Mouse (Mus musculus): ENCODE results near the gene Ptprg. TPM values are rescaled to one million over a fixed set of nuclear protein-coding genes. Genes with fewer than 3 reads are reported as not detected.

Ptprg gene
- polyA plus RNA-seq, 1 experiment from 2014 or later: 50.1 TPM

GRCm38 (mm10) chr14:11743726-11744125, 190.4 kb downstream of the Ptprg start:
- H3K4me3 ChIP-seq (replicated peaks; ENCODE audit: low read depth, low read length): no peak overlapping the region
- DNase-seq (no peak), ATAC-seq (ENCODE audit: low FRiP score, low TSS enrichment) (no peak)
- H3K9ac ChIP-seq (replicated peaks; ENCODE audit: low read length): no peak overlapping the region
- no peaks in the 10 kb centered on the region for H3K4me1 ChIP-seq (ENCODE audit: control insufficient read depth, insufficient read depth, low read length)
- no peaks in the 10 kb centered on the region for H3K27me3 ChIP-seq (ENCODE audit: control insufficient read depth, insufficient read depth, low read length)
- 96% methylated on average over 1 of the region's 1 CpGs for WGBS
- no peaks in the 10 kb centered on the region for H3K9me3 ChIP-seq (ENCODE audit: control insufficient read depth, low read length)
- no peak overlapping the region for H3K4me2 ChIP-seq (ENCODE audit: low read length)
- H3K27ac ChIP-seq (replicated peaks; ENCODE audit: low read depth, low read length): no peak overlapping the region
- no peaks in the 10 kb centered on the region for H3K36me3 ChIP-seq (ENCODE audit: control insufficient read depth, insufficient read depth, low read length)

DNA sequence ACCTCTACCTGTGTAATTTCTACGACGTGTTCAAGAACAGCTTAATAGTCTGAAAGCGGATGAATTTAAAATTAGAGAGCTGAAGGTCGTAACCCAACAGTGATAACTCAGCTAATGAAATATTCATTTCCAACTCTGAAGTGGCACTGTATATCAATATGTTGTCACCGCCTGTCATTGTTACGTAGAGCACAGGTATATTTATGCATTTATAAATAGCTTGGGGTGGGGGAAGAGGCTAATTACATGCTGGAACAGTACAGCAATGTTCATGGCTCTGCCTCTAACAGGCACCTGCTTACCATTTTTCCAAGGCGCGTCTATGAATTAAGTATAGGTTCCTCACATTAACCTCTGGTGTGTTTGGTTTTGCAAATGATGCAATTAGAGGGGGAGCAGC, 199.3 kb downstream of the Ptprg start:
- H3K4me1 ChIP-seq (ENCODE audit: control insufficient read depth, insufficient read depth, low read length): peaks cover 17% of the 10 kb centered on the region
- 58% methylated on average over 8 of the region's 8 CpGs for WGBS
- H3K27ac ChIP-seq (replicated peaks; ENCODE audit: low read depth, low read length): no peak overlapping the region
- H3K9ac ChIP-seq (replicated peaks; ENCODE audit: low read length): no peak overlapping the region
- no peak overlapping the region for H3K4me2 ChIP-seq (ENCODE audit: low read length)
- ATAC-seq (ENCODE audit: low FRiP score, low TSS enrichment) (no peak), DNase-seq (no peak)
- no peaks in the 10 kb centered on the region for H3K27me3 ChIP-seq (ENCODE audit: control insufficient read depth, insufficient read depth, low read length)
- H3K36me3 ChIP-seq (ENCODE audit: control insufficient read depth, insufficient read depth, low read length): no peaks in the 10 kb centered on the region
- H3K9me3 ChIP-seq (ENCODE audit: control insufficient read depth, low read length): no peaks in the 10 kb centered on the region
- H3K4me3 ChIP-seq (replicated peaks; ENCODE audit: low read depth, low read length): no peak overlapping the region

DNA sequence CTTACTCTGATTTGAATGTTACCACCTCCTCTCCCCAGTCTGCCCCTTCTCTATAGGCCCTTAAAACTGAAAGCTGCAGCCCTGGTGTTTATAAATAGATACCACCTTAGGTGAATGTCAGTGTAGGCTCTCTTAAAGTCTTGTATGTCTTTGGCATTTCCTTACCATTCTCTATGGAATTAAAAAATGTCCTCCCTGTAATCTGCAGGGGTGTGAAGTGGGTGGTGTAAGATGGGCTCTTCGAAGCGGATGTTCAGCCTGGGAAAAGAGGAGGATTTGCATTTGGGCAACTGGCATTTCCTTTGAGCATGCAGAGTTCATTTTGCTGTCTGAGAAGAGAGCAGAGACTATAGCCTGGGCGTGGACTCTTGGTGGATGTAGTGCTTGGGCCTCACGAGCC, 201.3 kb downstream of the Ptprg start:
- H3K36me3 ChIP-seq (ENCODE audit: control insufficient read depth, insufficient read depth, low read length): no peaks in the 10 kb centered on the region
- no peak overlapping the region for H3K4me2 ChIP-seq (ENCODE audit: low read length)
- peaks cover 17% of the 10 kb centered on the region for H3K4me1 ChIP-seq (ENCODE audit: control insufficient read depth, insufficient read depth, low read length)
- 81% methylated on average over 4 of the region's 4 CpGs for WGBS
- no peak overlapping the region for H3K4me3 ChIP-seq (replicated peaks; ENCODE audit: low read depth, low read length)
- H3K27ac ChIP-seq (replicated peaks; ENCODE audit: low read depth, low read length): no peak overlapping the region
- H3K27me3 ChIP-seq (ENCODE audit: control insufficient read depth, insufficient read depth, low read length): no peaks in the 10 kb centered on the region
- no peak overlapping the region for H3K9ac ChIP-seq (replicated peaks; ENCODE audit: low read length)
- no peaks in the 10 kb centered on the region for H3K9me3 ChIP-seq (ENCODE audit: control insufficient read depth, low read length)
- ATAC-seq (ENCODE audit: low FRiP score, low TSS enrichment) (no peak), DNase-seq (no peak)

DNA sequence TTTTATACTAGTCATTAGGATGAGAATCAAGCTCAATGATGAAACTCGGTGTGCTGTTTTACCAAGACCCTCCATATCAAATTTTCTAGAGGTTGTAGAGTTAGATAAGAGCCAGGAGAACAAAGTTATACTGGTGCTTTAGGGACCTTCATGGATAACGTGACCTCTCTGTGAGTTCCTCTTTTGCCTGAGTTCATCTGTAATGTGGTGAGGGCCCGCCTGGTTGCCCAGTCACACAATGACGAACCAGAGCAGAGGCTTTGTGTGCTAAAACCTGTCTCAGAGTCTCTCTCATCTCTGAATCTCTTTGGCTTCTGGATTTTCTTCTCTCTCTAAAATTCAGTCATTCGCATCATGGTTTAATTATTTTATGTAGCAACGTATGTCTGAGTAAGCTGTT, 204.9 kb downstream of the Ptprg start:
- Histone ChIP-seq H3K36me3 (ENCODE audit: control insufficient read depth, insufficient read depth, low read length) (no peaks in the 10 kb centered on the region), H3K27ac (replicated peaks; ENCODE audit: low read depth, low read length) (no peak overlapping the region), H3K4me2 (ENCODE audit: low read length) (no peak overlapping the region), H3K27me3 (ENCODE audit: control insufficient read depth, insufficient read depth, low read length) (no peaks in the 10 kb centered on the region), H3K9ac (replicated peaks; ENCODE audit: low read length) (no peak overlapping the region), H3K9me3 (ENCODE audit: control insufficient read depth, low read length) (no peaks in the 10 kb centered on the region), H3K4me1 (ENCODE audit: control insufficient read depth, insufficient read depth, low read length) (peaks cover 16% of the 10 kb centered on the region), H3K4me3 (replicated peaks; ENCODE audit: low read depth, low read length) (no peak overlapping the region)
- ATAC-seq (ENCODE audit: low FRiP score, low TSS enrichment): no peak
- DNase-seq: no peak
- 86% methylated on average over 6 of the region's 6 CpGs for WGBS

DNA sequence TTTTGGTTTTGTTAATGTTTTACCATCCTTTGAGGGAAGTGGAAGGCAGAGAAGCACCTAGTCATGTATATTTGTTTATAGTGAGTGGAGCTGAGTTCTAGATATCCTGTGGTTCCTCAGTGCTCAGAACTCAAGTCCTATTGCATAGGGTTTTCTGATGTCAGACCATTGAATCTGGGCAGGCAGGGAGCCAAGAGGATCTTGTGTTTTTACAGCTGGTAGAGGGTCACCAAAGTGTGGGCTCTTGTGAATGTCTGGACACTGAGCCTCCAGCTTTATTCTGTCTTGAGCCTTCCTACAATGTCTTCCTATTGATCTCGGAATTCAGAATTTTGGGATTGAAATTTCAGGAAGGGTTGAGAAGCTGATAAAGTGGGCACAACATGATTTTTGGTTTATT, 206.0 kb downstream of the Ptprg start:
- Histone ChIP-seq H3K4me3 (replicated peaks; ENCODE audit: low read depth, low read length) (no peak overlapping the region), H3K36me3 (ENCODE audit: control insufficient read depth, insufficient read depth, low read length) (no peaks in the 10 kb centered on the region), H3K27ac (replicated peaks; ENCODE audit: low read depth, low read length) (no peak overlapping the region), H3K9ac (replicated peaks; ENCODE audit: low read length) (no peak overlapping the region), H3K4me2 (ENCODE audit: low read length) (no peak overlapping the region), H3K9me3 (ENCODE audit: control insufficient read depth, low read length) (no peaks in the 10 kb centered on the region), H3K27me3 (ENCODE audit: control insufficient read depth, insufficient read depth, low read length) (no peaks in the 10 kb centered on the region), H3K4me1 (ENCODE audit: control insufficient read depth, insufficient read depth, low read length) (peaks cover 7% of the 10 kb centered on the region; the same call in 1 of the 2 replicates)
- ATAC-seq (ENCODE audit: low FRiP score, low TSS enrichment) (no peak), DNase-seq (no peak)
- 90% methylated on average over 1 of the region's 1 CpGs for WGBS

DNA sequence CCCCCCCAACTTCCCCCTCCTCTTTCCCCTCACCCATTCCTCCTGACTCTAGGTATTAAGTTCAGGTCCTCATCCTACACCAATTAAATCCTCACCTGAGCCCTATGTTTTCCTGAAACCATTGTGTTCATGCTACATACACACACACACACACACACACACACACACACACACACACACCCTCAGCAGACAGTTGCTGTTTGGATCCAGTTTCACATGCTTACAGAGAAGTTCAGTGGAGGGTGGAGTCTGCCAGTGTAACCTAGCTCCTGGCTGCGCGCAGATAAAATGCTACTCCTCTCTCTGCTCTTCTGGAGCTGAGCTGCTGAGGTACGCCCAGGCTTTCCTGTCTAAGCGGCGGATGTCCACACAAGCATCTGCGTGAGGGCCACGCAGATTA, 209.7 kb downstream of the Ptprg start:
- Histone ChIP-seq H3K4me3 (replicated peaks; ENCODE audit: low read depth, low read length) (no peak overlapping the region), H3K4me2 (ENCODE audit: low read length) (no peak overlapping the region), H3K9me3 (ENCODE audit: control insufficient read depth, low read length) (no peaks in the 10 kb centered on the region), H3K4me1 (ENCODE audit: control insufficient read depth, insufficient read depth, low read length) (peaks cover 16% of the 10 kb centered on the region; the same call in 1 of the 2 replicates), H3K9ac (replicated peaks; ENCODE audit: low read length) (no peak overlapping the region), H3K27me3 (ENCODE audit: control insufficient read depth, insufficient read depth, low read length) (no peaks in the 10 kb centered on the region), H3K27ac (replicated peaks; ENCODE audit: low read depth, low read length) (no peak overlapping the region), H3K36me3 (ENCODE audit: control insufficient read depth, insufficient read depth, low read length) (no peaks in the 10 kb centered on the region)
- no peak for DNase-seq
- no peak for ATAC-seq (ENCODE audit: low FRiP score, low TSS enrichment)
- 78% methylated on average over 7 of the region's 7 CpGs for WGBS

DNA sequence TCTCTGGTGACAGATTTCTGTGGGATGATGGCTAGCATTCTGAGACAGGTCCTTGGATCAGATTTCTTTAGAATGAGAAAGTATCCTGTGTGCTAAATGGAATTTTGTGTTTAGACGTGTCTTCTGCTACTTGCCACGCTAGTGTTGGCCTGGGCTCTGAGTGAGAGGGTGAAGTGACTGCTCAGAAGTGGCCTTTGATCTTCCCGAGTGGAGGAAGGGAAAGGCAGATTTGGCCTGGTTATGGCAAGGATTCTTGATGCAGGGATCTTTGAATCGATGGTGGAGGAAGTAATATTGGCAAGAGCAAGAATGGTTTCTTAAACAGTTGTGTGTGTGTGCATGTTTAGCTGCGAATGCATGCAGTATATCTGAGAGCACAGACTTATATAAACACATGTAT, 219.4 kb downstream of the Ptprg start:
- Histone ChIP-seq H3K9me3 (ENCODE audit: control insufficient read depth, low read length) (no peaks in the 10 kb centered on the region), H3K4me2 (ENCODE audit: low read length) (no peak overlapping the region), H3K9ac (replicated peaks; ENCODE audit: low read length) (no peak overlapping the region), H3K36me3 (ENCODE audit: control insufficient read depth, insufficient read depth, low read length) (no peaks in the 10 kb centered on the region), H3K4me1 (ENCODE audit: control insufficient read depth, insufficient read depth, low read length) (peaks cover 25% of the 10 kb centered on the region), H3K27me3 (ENCODE audit: control insufficient read depth, insufficient read depth, low read length) (no peaks in the 10 kb centered on the region), H3K4me3 (replicated peaks; ENCODE audit: low read depth, low read length) (no peak overlapping the region), H3K27ac (replicated peaks; ENCODE audit: low read depth, low read length) (no peak overlapping the region)
- 67% methylated on average over 5 of the region's 5 CpGs for WGBS
- DNase-seq (no peak), ATAC-seq (ENCODE audit: low FRiP score, low TSS enrichment) (no peak)

GRCm38 (mm10) chr14:11774476-11775037, 221.2 kb downstream of the Ptprg start:
- H3K9ac ChIP-seq (replicated peaks; ENCODE audit: low read length): no peak overlapping the region
- WGBS: 52% methylated on average over 4 of the region's 4 CpGs
- H3K27ac ChIP-seq (replicated peaks; ENCODE audit: low read depth, low read length): peak overlapping the region; percentile 67; the same call in 1 of the 2 replicates
- H3K27me3 ChIP-seq (ENCODE audit: control insufficient read depth, insufficient read depth, low read length): no peaks in the 10 kb centered on the region
- no peak overlapping the region for H3K4me2 ChIP-seq (ENCODE audit: low read length)
- no peak overlapping the region for H3K4me3 ChIP-seq (replicated peaks; ENCODE audit: low read depth, low read length)
- no peaks in the 10 kb centered on the region for H3K36me3 ChIP-seq (ENCODE audit: control insufficient read depth, insufficient read depth, low read length)
- ATAC-seq (ENCODE audit: low FRiP score, low TSS enrichment) (no peak), DNase-seq (peak; percentile 70)
- H3K9me3 ChIP-seq (ENCODE audit: control insufficient read depth, low read length): no peaks in the 10 kb centered on the region
- H3K4me1 ChIP-seq (ENCODE audit: control insufficient read depth, insufficient read depth, low read length): peaks cover 20% of the 10 kb centered on the region

- ATAC-seq (ENCODE audit: low FRiP score, low TSS enrichment) (no peak), DNase-seq (peak; percentile 73)
- H3K4me2 ChIP-seq (ENCODE audit: low read length): peak overlapping the region; percentile 24
- WGBS: 4% methylated on average over 11 of the region's 11 CpGs
- H3K27ac ChIP-seq (replicated peaks; ENCODE audit: low read depth, low read length): peak overlapping the region; percentile 67
- no peaks in the 10 kb centered on the region for H3K27me3 ChIP-seq (ENCODE audit: control insufficient read depth, insufficient read depth, low read length)
- H3K9ac ChIP-seq (replicated peaks; ENCODE audit: low read length): peak overlapping the region; percentile 34; the same call in 1 of the 2 replicates
- no peaks in the 10 kb centered on the region for H3K36me3 ChIP-seq (ENCODE audit: control insufficient read depth, insufficient read depth, low read length)
- H3K9me3 ChIP-seq (ENCODE audit: control insufficient read depth, low read length): no peaks in the 10 kb centered on the region
- peaks cover 20% of the 10 kb centered on the region for H3K4me1 ChIP-seq (ENCODE audit: control insufficient read depth, insufficient read depth, low read length)
- no peak overlapping the region for H3K4me3 ChIP-seq (replicated peaks; ENCODE audit: low read depth, low read length)
Observed at GRCm38 (mm10) chr14:11775204-11775603, 221.9 kb downstream of the Ptprg start.

Data from midbrain, embryonic 14.5 days (tissue).